Mouse (Mus musculus) hindbrain, postnatal 0 days (tissue): ENCODE measurements around the gene Prop1. TPM values are rescaled to one million over a fixed set of nuclear protein-coding genes. Genes with fewer than 3 reads are reported as not detected.
A peak's percentile ranks its signal among the peaks of the same experiment; 100 is the strongest.

Experiments
- ATAC-seq: fragments of 200-750 bp; cut with Nextera tagmentation; 2 replicates; pipeline ENCODE4 v1.8.0; 2017; ENCODE audit warnings: mild to moderate bottlenecking, moderate TSS enrichment, moderate library complexity
- DNase-seq: peaks from one replicate; pipeline ENCODE4 v3.0.0-alpha.2; 2015; ENCODE audit warnings: low spot score
- H3K27ac ChIP-seq: fragments of 300-500 bp; sonication (generic); 2 replicates; pipeline ENCODE4 v1.5.1; 2014; ENCODE audit warnings: mild to moderate bottlenecking
- H3K27me3 ChIP-seq: fragments of 300-500 bp; sonication (generic); 2 replicates; pipeline ENCODE4 v1.6.1; 2014; ENCODE audit warnings: low read length, mixed read lengths; ENCODE audit not compliant: insufficient read depth
- H3K36me3 ChIP-seq: fragments of 300-500 bp; sonication (generic); 2 replicates; pipeline ENCODE4 v1.6.1; 2014; ENCODE audit warnings: low read length, mixed read lengths; ENCODE audit not compliant: insufficient read depth
- H3K4me1 ChIP-seq: fragments of 300-500 bp; sonication (generic); 2 replicates; pipeline ENCODE4 v1.6.1; 2014; ENCODE audit warnings: antibody characterized with exemption, low read length, mixed read lengths; ENCODE audit not compliant: insufficient read depth
- H3K4me2 ChIP-seq: fragments of 300-500 bp; sonication (generic); 2 replicates; pipeline ENCODE4 v1.6.1; 2014; ENCODE audit warnings: low read depth, mild to moderate bottlenecking, low read length, moderate library complexity, mixed read lengths
- H3K4me3 ChIP-seq: fragments of 300-500 bp; sonication (generic); 2 replicates; pipeline ENCODE4 v1.5.1; 2014; ENCODE audit warnings: low read length
- H3K9ac ChIP-seq: fragments of 300-500 bp; sonication (generic); replicated peaks from 2 replicates; pipeline ENCODE4 v1.6.1; 2014; ENCODE audit warnings: mild to moderate bottlenecking, low read length, moderate library complexity, mixed read lengths
- H3K9me3 ChIP-seq: fragments of 300-500 bp; sonication (generic); 2 replicates; pipeline ENCODE4 v1.6.1; 2016; ENCODE audit warnings: low read length, mixed read lengths
- CTCF ChIP-seq: IDR thresholded peaks from 2 replicates; pipeline ENCODE4 v1.5.1; 2016; ENCODE audit warnings: antibody characterized with exemption, control low read depth, low read depth
- WGBS: fragments of 180-500 bp; shearing (Covaris S2); extraction: QIAGEN DNeasy Blood & Tissue Kit; methylation state at CpG from one replicate; pipeline ENCODE4 v1.1.7; 2014; 5-methylcytosine and 5-hydroxymethylcytosine counted together
- polyA plus RNA-seq: library from polyadenylated mRNA; unstranded; fragments of >200 nt; fragmentation: Nextera tagmentation; extraction: Ambion mirVana; gene quantifications from 2 replicates; pipeline ENCODE4 v1.2.1, GENCODE M21; 2015
- total RNA-seq: library from RNA; depleted of rRNA; stranded (reverse); fragments of >200 nt; gene quantifications from 2 replicates; pipeline ENCODE4 v1.2.3, GENCODE M21; 2014

The Prop1 gene
- total and polyA plus RNA-seq, 2 experiments from 2014 or later = not detected

DNA sequence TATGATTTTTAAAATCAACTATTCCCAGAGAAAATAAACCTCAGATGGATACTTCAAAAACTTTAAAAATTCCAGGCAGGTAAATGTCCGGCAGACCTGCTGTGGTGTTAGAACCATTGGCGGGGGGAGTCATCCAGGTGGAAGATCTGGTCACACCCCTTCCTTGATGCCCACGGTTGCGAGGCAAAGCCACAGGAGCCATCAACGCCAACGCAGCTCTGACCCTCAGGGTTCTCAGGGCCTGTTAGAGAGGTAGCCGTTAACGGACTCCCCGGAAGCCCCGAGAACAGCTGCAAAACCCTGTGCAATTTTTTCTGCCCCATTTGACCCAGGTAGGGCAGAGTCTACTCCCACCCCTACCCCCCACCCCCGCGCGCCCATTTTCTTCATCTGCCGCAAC is 10.1 kb downstream of the Prop1 start, which contains the start of gene 4933414I15Rik:
Gene 4933414I15Rik (minus strand): TSS at position 260 of the 400 bp plus-strand sequence.
- TF ChIP-seq CTCF = no peak
- ATAC-seq (no peak), DNase-seq (no peak)
- Histone ChIP-seq H3K4me1 (no peaks in the 10 kb centered on the region), H3K27me3 (no peaks in the 10 kb centered on the region), H3K27ac (no peak within 1 kb of the TSS), H3K4me2 (no peak within 1 kb of the TSS), H3K9me3 (no peaks in the 10 kb centered on the region), H3K4me3 (no peak within 1 kb of the TSS), H3K9ac (no peak within 1 kb of the TSS), H3K36me3 (no peaks in the 10 kb centered on the region)
- WGBS = 78% methylated on average over 14 of the region's 14 CpGs

DNA sequence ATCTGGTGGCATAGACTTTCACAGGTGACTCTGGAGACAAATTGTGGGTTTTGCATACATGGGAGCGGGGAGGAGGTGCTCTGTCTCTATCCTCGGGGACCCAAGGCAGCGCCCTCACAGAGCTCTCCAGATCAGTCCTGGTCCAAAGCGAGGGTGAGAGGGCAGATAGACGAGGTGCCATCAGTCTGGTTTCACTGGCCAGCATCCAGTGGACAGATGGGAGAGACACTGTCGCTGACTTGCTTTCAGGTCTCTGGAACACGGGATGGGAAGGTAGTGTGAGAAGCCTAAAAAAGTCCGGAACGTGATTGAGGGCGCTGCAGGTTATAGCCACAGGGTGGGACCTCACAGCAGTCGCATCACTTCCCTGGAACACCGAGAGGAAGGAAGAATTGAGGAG is 11.2 kb downstream of the Prop1 start:
- Histone ChIP-seq H3K27me3 (no peaks in the 10 kb centered on the region), H3K27ac (no peak overlapping the region), H3K9me3 (no peaks in the 10 kb centered on the region), H3K4me1 (no peaks in the 10 kb centered on the region), H3K4me3 (no peak overlapping the region), H3K36me3 (no peaks in the 10 kb centered on the region), H3K4me2 (no peak overlapping the region), H3K9ac (no peak overlapping the region)
- no peak for TF ChIP-seq CTCF
- no peak for ATAC-seq
- no peak for DNase-seq
- WGBS = 65% methylated on average over 12 of the region's 12 CpGs

DNA sequence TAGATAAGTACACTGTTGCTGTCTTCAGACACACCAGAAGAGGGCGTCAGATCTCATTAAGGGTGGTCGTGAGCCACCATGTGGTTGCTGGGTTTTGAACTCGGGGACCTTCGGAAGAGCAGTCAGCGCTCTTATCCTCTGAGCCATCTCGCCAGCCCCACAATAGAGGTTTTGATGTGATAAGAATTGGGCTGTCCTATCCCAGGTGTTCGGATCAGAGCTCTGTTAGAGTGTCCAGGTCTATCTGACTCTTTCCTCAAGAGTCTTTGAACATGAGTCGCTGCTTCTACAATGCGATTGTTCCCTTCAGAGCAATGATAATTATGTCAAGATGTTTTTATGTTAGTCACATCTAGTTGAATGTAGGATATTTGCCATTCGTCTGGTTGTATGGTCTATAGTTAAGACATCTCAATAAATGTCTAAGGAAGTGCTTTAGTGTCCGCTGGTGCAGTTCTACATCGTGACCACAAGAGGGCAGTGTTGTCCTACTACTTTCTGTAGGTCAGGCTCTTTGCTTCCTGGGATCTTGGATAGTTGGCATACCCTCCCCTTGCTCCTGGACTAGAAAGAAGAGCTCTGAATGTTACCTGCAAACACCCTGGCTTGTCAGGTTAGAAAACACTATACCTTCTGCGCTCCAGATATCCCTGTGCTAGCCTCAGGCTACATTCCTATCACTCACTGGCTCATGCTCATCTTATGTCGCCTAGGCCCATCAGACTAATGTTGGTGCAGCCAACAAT is 13.8 kb downstream of the Prop1 start:
- Histone ChIP-seq H3K36me3 (no peaks in the 10 kb centered on the region), H3K9ac (no peak overlapping the region), H3K9me3 (no peaks in the 10 kb centered on the region), H3K4me3 (no peak overlapping the region), H3K4me1 (no peaks in the 10 kb centered on the region), H3K27me3 (no peaks in the 10 kb centered on the region), H3K27ac (no peak overlapping the region), H3K4me2 (no peak overlapping the region)
- 37% methylated on average over 14 of the region's 14 CpGs for WGBS
- ATAC-seq (peak; percentile 74), DNase-seq (peak; percentile 90)
- TF ChIP-seq CTCF = peak; percentile 98

DNA sequence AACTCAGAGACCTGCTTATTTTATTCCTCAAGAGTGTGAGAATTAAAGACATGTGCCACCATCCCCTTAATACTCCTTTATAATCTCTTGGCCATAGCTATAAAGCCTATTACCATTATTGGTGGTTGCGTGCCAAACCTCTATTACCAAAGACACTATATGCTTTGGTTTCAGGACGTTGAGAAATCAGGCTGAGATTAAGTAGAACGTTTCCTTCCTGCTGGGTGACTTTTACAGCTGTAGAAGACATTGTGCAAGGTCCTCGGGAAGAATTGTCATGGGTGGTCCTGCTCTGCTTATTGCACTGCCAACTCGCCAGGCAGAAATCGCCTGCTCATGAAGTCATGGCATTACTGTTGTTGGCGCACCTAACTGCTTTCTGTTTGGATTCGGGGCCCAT is 15.1 kb downstream of the Prop1 start:
- Histone ChIP-seq H3K4me2 (no peak overlapping the region), H3K27me3 (no peaks in the 10 kb centered on the region), H3K4me3 (no peak overlapping the region), H3K9ac (no peak overlapping the region), H3K4me1 (no peaks in the 10 kb centered on the region), H3K27ac (no peak overlapping the region), H3K9me3 (no peaks in the 10 kb centered on the region), H3K36me3 (no peaks in the 10 kb centered on the region)
- WGBS = 79% methylated on average over 8 of the region's 8 CpGs
- no peak for TF ChIP-seq CTCF
- no peak for ATAC-seq
- DNase-seq = no peak

DNA sequence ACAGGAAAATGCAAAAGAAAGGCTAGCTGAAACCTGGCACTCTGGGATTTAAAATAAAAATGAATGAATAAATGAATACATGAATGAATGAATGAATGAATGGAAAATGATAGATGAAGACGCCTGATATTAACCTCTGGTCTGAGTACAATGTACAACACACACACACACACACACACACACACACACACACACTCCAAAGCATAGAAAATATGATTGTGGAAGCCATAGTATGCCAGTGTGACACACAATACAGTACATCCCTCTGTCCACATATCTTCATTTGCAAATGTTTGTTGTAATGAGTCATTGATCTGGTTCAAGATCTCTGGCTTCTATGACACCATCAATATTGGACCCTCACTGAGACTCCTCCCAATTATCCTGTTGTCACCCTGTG is 21.5 kb downstream of the Prop1 start:
- H3K4me1 ChIP-seq = peaks cover 3% of the 10 kb centered on the region; the same call in 1 of the 2 replicates
- TF ChIP-seq CTCF = no peak
- peak overlapping the region; percentile 96 for H3K4me2 ChIP-seq
- DNase-seq = no peak
- no peaks in the 10 kb centered on the region for H3K27me3 ChIP-seq
- 78% methylated on average over 1 of the region's 1 CpGs for WGBS
- ATAC-seq = no peak
- H3K9me3 ChIP-seq = no peaks in the 10 kb centered on the region
- no peak overlapping the region; the same call in 1 of the 2 replicates for H3K4me3 ChIP-seq
- H3K27ac ChIP-seq = peak overlapping the region; percentile 84; the same call in 1 of the 2 replicates
- no peak overlapping the region for H3K9ac ChIP-seq
- no peaks in the 10 kb centered on the region for H3K36me3 ChIP-seq

DNA sequence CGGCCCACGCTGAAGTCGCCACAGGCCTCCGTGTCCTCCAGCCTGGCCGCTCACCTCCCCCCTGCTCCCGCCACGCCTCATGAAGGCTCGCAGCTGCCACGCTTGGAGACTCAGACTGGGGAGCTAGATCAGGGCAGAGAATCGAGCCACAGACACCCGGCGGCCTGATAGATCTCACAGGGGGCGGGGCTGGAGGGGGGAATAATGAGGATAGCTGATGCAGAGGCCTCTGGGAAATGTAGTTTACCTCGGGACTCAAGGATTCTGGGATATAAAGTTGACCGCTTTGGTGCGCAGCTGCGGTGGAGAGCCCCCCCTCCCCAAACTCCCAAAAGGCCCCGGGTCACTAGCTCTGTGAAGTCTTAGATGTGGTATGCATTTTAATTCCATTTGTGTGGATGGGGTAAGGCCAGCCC is 22.1 kb downstream of the Prop1 start, which contains the start of gene Zfp354b:
Gene Zfp354b (minus strand): TSS at position 183 of the 416 bp plus-strand sequence.
- Histone ChIP-seq H3K4me2 (peak within 1 kb of the TSS; percentile 96), H3K27ac (peak within 1 kb of the TSS; percentile 84), H3K4me3 (peak within 1 kb of the TSS; percentile 70), H3K36me3 (no peaks in the 10 kb centered on the region), H3K9me3 (no peaks in the 10 kb centered on the region), H3K4me1 (peaks cover 3% of the 10 kb centered on the region; the same call in 1 of the 2 replicates), H3K27me3 (no peaks in the 10 kb centered on the region), H3K9ac (peak within 1 kb of the TSS; percentile 69)
- TF ChIP-seq CTCF = 0 out of 2 replicates have a peak, but pooled peaks have one; percentile 1
- ATAC-seq (peak; percentile 96), DNase-seq (peak; percentile 96)
- 2% methylated on average over 18 of the region's 18 CpGs for WGBS

DNA sequence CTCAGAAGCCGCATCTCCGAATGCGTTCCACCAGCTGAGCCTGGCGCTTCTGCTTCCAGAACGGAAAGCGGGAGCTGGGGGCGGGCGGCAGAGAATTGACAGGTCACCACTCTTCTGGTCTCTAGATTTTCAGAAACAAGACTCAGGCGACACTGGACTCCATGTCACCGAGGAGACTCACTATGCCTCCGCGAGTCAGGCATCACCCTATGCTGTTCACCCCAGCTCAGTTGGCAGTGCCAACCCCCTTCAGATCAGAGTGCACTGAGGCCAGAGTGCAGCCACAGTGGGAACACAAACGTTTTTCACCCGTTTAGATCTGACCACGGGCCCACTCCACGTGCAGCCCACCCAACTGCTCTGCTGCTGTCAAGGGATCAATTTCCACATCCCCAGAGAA is 22.5 kb downstream of the Prop1 start:
- TF ChIP-seq CTCF = no peak
- 0% methylated on average over 16 of the region's 16 CpGs for WGBS
- H3K27ac ChIP-seq = peak overlapping the region; percentile 84
- ATAC-seq (peak; percentile 63), DNase-seq (peak; percentile 38)
- peaks cover 3% of the 10 kb centered on the region; the same call in 1 of the 2 replicates for H3K4me1 ChIP-seq
- H3K9ac ChIP-seq = peak overlapping the region; percentile 69
- H3K36me3 ChIP-seq = no peaks in the 10 kb centered on the region
- peak overlapping the region; percentile 70 for H3K4me3 ChIP-seq
- H3K9me3 ChIP-seq = no peaks in the 10 kb centered on the region
- no peaks in the 10 kb centered on the region for H3K27me3 ChIP-seq
- peak overlapping the region; percentile 96 for H3K4me2 ChIP-seq
